Mouse (Mus musculus) liver, postnatal 0 days (tissue): Measurements from ENCODE around the gene Vmn1r196.

Experiments used
- CTCF ChIP-seq: sonication (generic); IDR thresholded peaks from 2 replicates; pipeline ENCODE4 v1.5.1; 2016; ENCODE audit warnings: antibody characterized with exemption, low read depth
- EP300 ChIP-seq: IDR thresholded peaks from 2 replicates; pipeline ENCODE4 v1.6.1; 2016; ENCODE audit warnings: antibody characterized with exemption, low read depth, mild to moderate bottlenecking

DNA sequence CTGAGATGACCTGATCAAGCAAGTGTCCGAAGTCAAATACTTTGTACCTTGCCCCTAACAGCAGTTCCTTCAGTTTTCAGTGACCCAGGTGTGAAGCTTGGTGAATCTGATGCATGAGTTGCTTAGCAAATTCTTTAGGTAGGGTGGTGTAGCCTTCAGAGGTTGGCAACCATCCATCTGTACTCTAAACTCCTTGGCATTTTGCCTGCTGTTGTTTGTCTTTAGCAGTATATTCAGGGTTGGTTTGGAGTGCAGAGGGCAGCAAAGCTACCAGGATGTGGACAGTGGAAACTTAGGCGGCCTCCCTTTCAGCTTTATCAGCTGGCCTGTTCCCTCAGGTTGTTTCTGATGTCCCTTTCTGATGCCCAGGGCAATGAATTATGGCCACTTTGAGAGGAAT is 25.6 kb downstream of the Vmn1r196 start:
- TF ChIP-seq CTCF (no peak), EP300 (no peak)
